Mouse (Mus musculus) v-Abl transformed pro-B cells (cell line): Measurements from ENCODE around the gene Arhgap25.
"Not testable (repeated sequence)": the region's sequence is repeated elsewhere in the genome, so short reads cannot be mapped to it uniquely, and the experiment has no call there.

ENCODE experiments used
- in situ Hi-C, 2 experiments: fragments of 400-800 bp; cut with MboI; formaldehyde crosslinking; loops; one replicate each; pipeline ENCODE4 v1.15.1; 2025; ENCODE audit not compliant: unreplicated experiment in 2 of 2

Gene Arhgap25

GRCm38 (mm10) chr6:87532953-87533710, at the start of gene Arhgap25:
Gene Arhgap25 (minus strand): TSS chr6:87533259.
- in situ Hi-C loops = no loop called here

- in situ Hi-C loops = no loop called here
Measured at GRCm38 (mm10) chr6:87582456-87582855, 49.4 kb upstream of the Arhgap25 start.

- in situ Hi-C loops = no loop called here
Measured at GRCm38 (mm10) chr6:87581581-87581980, 48.5 kb upstream of the Arhgap25 start.

- in situ Hi-C loops = no loop called here
Measured at GRCm38 (mm10) chr6:87581071-87581470, 48.0 kb upstream of the Arhgap25 start.

GRCm38 (mm10) chr6:87578247-87578646, 45.2 kb upstream of the Arhgap25 start:
- in situ Hi-C loops = no loop called here

- in situ Hi-C loops = no loop called here
Measured at GRCm38 (mm10) chr6:87576648-87577330, 43.7 kb upstream of the Arhgap25 start.

GRCm38 (mm10) chr6:87571863-87572262, 38.8 kb upstream of the Arhgap25 start:
- in situ Hi-C loops = not testable (repeated sequence)

- in situ Hi-C loops = no loop called here
Measured at GRCm38 (mm10) chr6:87567686-87568593, 34.9 kb upstream of the Arhgap25 start.

- in situ Hi-C loops = no loop called here
Measured at GRCm38 (mm10) chr6:87565166-87565565, 32.1 kb upstream of the Arhgap25 start.

GRCm38 (mm10) chr6:87564356-87564755, 31.3 kb upstream of the Arhgap25 start:
- in situ Hi-C loops = no loop called here

GRCm38 (mm10) chr6:87553724-87554123, 20.7 kb upstream of the Arhgap25 start:
- in situ Hi-C loops = loop anchor here in 1 of 2 experiments (10.0 kb wide), 1 partner anchor 111 kb away; no protein-coding TSS in a partner anchor

- in situ Hi-C loops = loop anchor here in 1 of 2 experiments (10.0 kb wide), 1 partner anchor 113 kb away; no protein-coding TSS in a partner anchor
Measured at GRCm38 (mm10) chr6:87552054-87552807, 19.2 kb upstream of the Arhgap25 start.

- in situ Hi-C loops = no loop called here
Measured at GRCm38 (mm10) chr6:87547836-87548235, 14.8 kb upstream of the Arhgap25 start.

GRCm38 (mm10) chr6:87547431-87547830, 14.4 kb upstream of the Arhgap25 start:
- in situ Hi-C loops = no loop called here

GRCm38 (mm10) chr6:87545331-87546217, 12.5 kb upstream of the Arhgap25 start:
- in situ Hi-C loops = no loop called here

- in situ Hi-C loops = loop anchor here in 1 of 2 experiments (5.0 kb wide), 1 partner anchor 40 kb away; no protein-coding TSS in a partner anchor
Measured at GRCm38 (mm10) chr6:87542027-87542426, 9.0 kb upstream of the Arhgap25 start.

GRCm38 (mm10) chr6:87541171-87541571, 8.1 kb upstream of the Arhgap25 start:
- in situ Hi-C loops = loop anchor here in 1 of 2 experiments (5.0 kb wide), 1 partner anchor 39 kb away; no protein-coding TSS in a partner anchor

- in situ Hi-C loops = no loop called here
Measured at GRCm38 (mm10) chr6:87538376-87539270, 5.6 kb upstream of the Arhgap25 start.
